Mouse (Mus musculus): ENCODE data around the gene Trim71.

DNA sequence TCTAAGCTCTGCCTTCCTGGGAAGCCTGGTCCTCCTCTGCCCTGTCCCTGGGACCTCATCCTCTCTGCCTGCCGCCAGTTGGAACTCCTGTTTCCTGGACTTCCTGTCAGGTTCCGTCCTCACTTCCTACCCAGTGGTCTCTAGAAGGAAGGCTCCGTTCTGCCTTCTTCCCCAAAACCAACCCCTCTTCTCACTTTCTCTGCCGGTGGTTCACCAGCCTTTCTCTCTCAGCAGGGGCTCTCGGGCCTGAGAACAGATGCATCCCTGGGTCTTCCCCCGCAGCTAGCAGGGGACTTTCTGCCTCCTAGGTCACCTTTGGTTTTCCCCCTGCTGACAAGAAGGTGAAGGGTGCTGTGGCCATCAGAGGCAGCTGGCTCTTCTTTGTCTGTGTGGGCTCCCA is 98.7 kb downstream of the Trim71 start:
- TF ChIP-seq POLR2A (IDR thresholded peaks at IDR 0.05; ENCODE audit: borderline replicate concordance, low read depth, low read length) (no peak), CTCF (IDR thresholded peaks at IDR 0.05; ENCODE audit: low read depth, low read length) (no peak)

Data from bone marrow macrophage, adult 2 months (primary cell).